Mouse (Mus musculus) heart, embryonic 11.5 days (tissue): Measurements from ENCODE around the gene Tbcel. TPM values are rescaled to one million over a fixed set of nuclear protein-coding genes. Genes with fewer than 3 reads are reported as not detected.

Source experiments
- ATAC-seq: fragments of 200-750 bp; cut with Nextera tagmentation; replicated peaks from 2 replicates; pipeline ENCODE4 v1.8.0; 2017; ENCODE audit warnings: moderate library complexity; ENCODE audit not compliant: insufficient number of reproducible peaks, low FRiP score, low TSS enrichment
- H3K27ac ChIP-seq: fragments of 300-500 bp; sonication (generic); 2 replicates; pipeline ENCODE4 v1.5.1; 2014; ENCODE audit warnings: mild to moderate bottlenecking, low read depth, low read length
- H3K27me3 ChIP-seq: fragments of 300-500 bp; sonication (generic); 2 replicates; pipeline ENCODE4 v1.6.1; 2014; ENCODE audit warnings: mild to moderate bottlenecking, low read length, mixed read lengths; ENCODE audit not compliant: control insufficient read depth, insufficient read depth
- H3K36me3 ChIP-seq: fragments of 300-500 bp; sonication (generic); 2 replicates; pipeline ENCODE4 v1.6.1; 2014; ENCODE audit warnings: mild to moderate bottlenecking, low read length, moderate library complexity, mixed read lengths; ENCODE audit not compliant: control insufficient read depth, insufficient read depth
- H3K4me1 ChIP-seq: fragments of 300-500 bp; sonication (generic); 2 replicates; pipeline ENCODE4 v1.6.1; 2014; ENCODE audit warnings: low read length; ENCODE audit not compliant: control insufficient read depth, insufficient read depth
- H3K4me2 ChIP-seq: fragments of 300-500 bp; sonication (generic); 2 replicates; pipeline ENCODE4 v1.6.1; 2014; ENCODE audit warnings: mild to moderate bottlenecking, moderate library complexity
- H3K4me3 ChIP-seq: fragments of 300-500 bp; sonication (generic); 2 replicates; pipeline ENCODE4 v1.5.1; 2014; ENCODE audit warnings: low read depth, low read length
- H3K9ac ChIP-seq: fragments of 300-500 bp; sonication (generic); 2 replicates; pipeline ENCODE4 v1.6.1; 2014; ENCODE audit warnings: mild to moderate bottlenecking, low read depth, low read length, moderate library complexity
- H3K9me3 ChIP-seq: fragments of 300-500 bp; sonication (generic); replicated peaks from 2 replicates; pipeline ENCODE4 v1.6.1; 2016; ENCODE audit warnings: low read length; ENCODE audit not compliant: control insufficient read depth
- WGBS: fragments of 180-500 bp; shearing (Covaris S2); extraction: QIAGEN DNeasy Blood & Tissue Kit; methylation state at CpG from one replicate; pipeline ENCODE4 v1.1.7; 2014; ENCODE audit not compliant: insufficient replicate concordance; 5-methylcytosine and 5-hydroxymethylcytosine counted together
- polyA plus RNA-seq: library from polyadenylated mRNA; unstranded; fragments of >200 nt; fragmentation: Nextera tagmentation; extraction: Ambion mirVana; gene quantifications from 2 replicates; pipeline ENCODE4 v1.2.1, GENCODE M21; 2014

The Tbcel gene
- polyA plus RNA-seq, 1 experiment from 2014 or later, result 4.6 TPM

GRCm38 (mm10) chr9:42530221-42531152 lies 22.9 kb upstream of the Tbcel start:
- no peak overlapping the region for H3K9ac ChIP-seq
- H3K27ac ChIP-seq, result no peak overlapping the region
- 45% methylated on average over 7 of the region's 7 CpGs for WGBS
- no peaks in the 10 kb centered on the region for H3K9me3 ChIP-seq
- H3K4me1 ChIP-seq, result peaks cover 11% of the 10 kb centered on the region; the same call in 1 of the 2 replicates
- no peak overlapping the region for H3K4me2 ChIP-seq
- no peak for ATAC-seq
- peaks cover 5% of the 10 kb centered on the region; the same call in 1 of the 2 replicates for H3K27me3 ChIP-seq
- no peak overlapping the region for H3K4me3 ChIP-seq
- H3K36me3 ChIP-seq, result no peaks in the 10 kb centered on the region

DNA sequence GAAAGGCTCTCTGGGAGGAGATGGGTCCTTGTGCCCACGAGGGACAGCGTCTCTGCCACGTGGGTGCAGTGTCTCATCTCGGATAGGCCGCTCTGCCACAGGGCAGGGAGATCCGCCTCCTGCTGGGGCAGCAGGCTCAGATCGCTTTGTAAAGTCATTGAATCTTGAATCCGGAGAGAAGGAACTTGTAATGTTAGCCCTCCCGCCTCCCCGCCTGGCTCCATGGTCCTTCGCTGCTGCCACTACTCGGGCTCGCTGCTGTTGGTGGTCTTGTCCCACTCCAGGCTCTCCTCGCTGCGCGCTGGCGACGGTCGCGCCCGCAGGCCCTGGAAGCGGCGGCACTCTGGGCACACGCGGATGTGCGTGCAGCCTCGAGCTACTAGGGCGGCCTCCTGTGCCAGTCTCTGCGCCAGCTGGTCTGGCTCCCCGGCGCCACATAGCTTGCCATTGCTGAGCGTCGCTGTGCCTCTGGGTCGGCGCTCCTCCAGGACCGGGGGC lies 13.0 kb upstream of the Tbcel start:
- Histone ChIP-seq H3K4me3 (peak overlapping the region; percentile 42), H3K9me3 (no peaks in the 10 kb centered on the region), H3K9ac (peak overlapping the region; percentile 61), H3K27me3 (peaks cover 36% of the 10 kb centered on the region), H3K27ac (no peak overlapping the region), H3K4me1 (no peaks in the 10 kb centered on the region; the same call in 1 of the 2 replicates), H3K4me2 (peak overlapping the region; percentile 78), H3K36me3 (no peaks in the 10 kb centered on the region)
- 3% methylated on average over 36 of the region's 36 CpGs for WGBS
- no peak for ATAC-seq

GRCm38 (mm10) chr9:42518163-42518562 lies 10.6 kb upstream of the Tbcel start:
- H3K36me3 ChIP-seq, result no peaks in the 10 kb centered on the region
- no peaks in the 10 kb centered on the region for H3K9me3 ChIP-seq
- H3K4me2 ChIP-seq, result no peak overlapping the region
- 74% methylated on average over 14 of the region's 14 CpGs for WGBS
- no peak for ATAC-seq
- H3K4me1 ChIP-seq, result no peaks in the 10 kb centered on the region; the same call in 1 of the 2 replicates
- no peak overlapping the region for H3K9ac ChIP-seq
- H3K27ac ChIP-seq, result no peak overlapping the region
- H3K4me3 ChIP-seq, result no peak overlapping the region
- peaks cover 36% of the 10 kb centered on the region for H3K27me3 ChIP-seq

DNA sequence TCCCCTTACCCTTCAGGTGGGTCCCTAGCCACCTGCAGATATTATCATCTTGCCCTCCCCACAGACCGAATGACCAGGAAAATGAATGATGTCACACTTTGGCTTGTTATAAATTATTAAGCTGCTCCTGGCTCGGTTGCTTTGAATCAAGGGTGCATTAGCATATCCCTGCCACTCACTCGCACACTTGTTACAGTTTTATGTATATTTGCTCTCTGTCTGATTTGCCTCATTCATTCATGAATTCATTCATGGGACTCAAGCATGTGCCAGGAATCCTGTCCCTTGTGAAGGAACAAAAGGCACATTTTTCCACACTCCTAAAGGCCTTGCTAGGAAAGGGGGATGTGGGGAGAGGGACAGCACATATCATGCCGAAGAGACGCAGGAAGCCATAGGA lies 5.5 kb upstream of the Tbcel start:
- Histone ChIP-seq H3K9me3 (no peaks in the 10 kb centered on the region), H3K4me1 (no peaks in the 10 kb centered on the region), H3K9ac (no peak overlapping the region), H3K4me3 (no peak overlapping the region), H3K27ac (no peak overlapping the region), H3K36me3 (no peaks in the 10 kb centered on the region), H3K4me2 (no peak overlapping the region), H3K27me3 (peaks cover 4% of the 10 kb centered on the region)
- no peak for ATAC-seq
- 75% methylated on average over 5 of the region's 5 CpGs for WGBS

- Histone ChIP-seq H3K9me3 (no peaks in the 10 kb centered on the region), H3K36me3 (no peaks in the 10 kb centered on the region), H3K4me2 (no peak overlapping the region), H3K4me1 (no peaks in the 10 kb centered on the region), H3K27ac (no peak overlapping the region), H3K9ac (no peak overlapping the region), H3K27me3 (peaks cover 2% of the 10 kb centered on the region; the same call in 1 of the 2 replicates), H3K4me3 (no peak overlapping the region)
- ATAC-seq, result no peak
- WGBS, result 70% methylated on average over 4 of the region's 4 CpGs
Measured at GRCm38 (mm10) chr9:42512312-42512711, 4.7 kb upstream of the Tbcel start.

DNA sequence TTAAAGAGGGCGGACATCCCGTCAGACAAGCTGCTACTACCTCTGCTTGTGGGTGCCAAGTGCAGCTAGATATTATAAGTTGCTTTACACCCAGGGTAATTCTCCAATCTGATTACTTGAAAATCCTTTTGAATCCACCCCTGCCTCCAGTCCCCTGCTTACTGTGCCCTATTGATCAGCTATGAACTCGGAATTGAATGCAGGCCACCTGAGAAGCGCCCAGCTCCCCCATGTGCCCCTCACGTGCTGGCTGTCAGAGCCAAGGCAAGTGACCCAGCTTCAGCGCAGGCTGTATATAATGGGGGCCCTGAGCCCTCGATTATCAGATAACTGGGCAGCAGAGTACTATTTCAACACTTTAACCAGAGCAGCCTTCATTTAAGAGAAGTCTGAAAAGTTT lies 626 bp upstream of the Tbcel start:
- H3K9me3 ChIP-seq, result no peaks in the 10 kb centered on the region
- ATAC-seq, result no peak
- H3K4me3 ChIP-seq, result no peak overlapping the region
- H3K27me3 ChIP-seq, result no peaks in the 10 kb centered on the region
- no peaks in the 10 kb centered on the region for H3K4me1 ChIP-seq
- H3K4me2 ChIP-seq, result no peak overlapping the region
- H3K27ac ChIP-seq, result no peak overlapping the region
- WGBS, result 76% methylated on average over 7 of the region's 7 CpGs
- no peaks in the 10 kb centered on the region for H3K36me3 ChIP-seq
- no peak overlapping the region for H3K9ac ChIP-seq

GRCm38 (mm10) chr9:42507022-42507421 lies 587 bp downstream of the Tbcel start:
- Histone ChIP-seq H3K27me3 (no peaks in the 10 kb centered on the region), H3K4me2 (no peak overlapping the region), H3K27ac (no peak overlapping the region), H3K9ac (no peak overlapping the region), H3K36me3 (no peaks in the 10 kb centered on the region), H3K4me1 (no peaks in the 10 kb centered on the region), H3K4me3 (no peak overlapping the region), H3K9me3 (no peaks in the 10 kb centered on the region)
- WGBS, result 65% methylated on average over 1 of the region's 1 CpGs
- no peak for ATAC-seq

- 80% methylated on average over 3 of the region's 3 CpGs for WGBS
- no peak overlapping the region for H3K4me3 ChIP-seq
- no peaks in the 10 kb centered on the region for H3K4me1 ChIP-seq
- H3K9me3 ChIP-seq, result no peaks in the 10 kb centered on the region
- no peak overlapping the region for H3K9ac ChIP-seq
- H3K27me3 ChIP-seq, result no peaks in the 10 kb centered on the region
- ATAC-seq, result no peak
- H3K36me3 ChIP-seq, result no peaks in the 10 kb centered on the region
- H3K4me2 ChIP-seq, result no peak overlapping the region
- no peak overlapping the region for H3K27ac ChIP-seq
Measured at GRCm38 (mm10) chr9:42504971-42505510, 2.6 kb downstream of the Tbcel start.
